Mouse (Mus musculus) MEL (cell line): ENCODE results near the gene Skida1. TPM values are rescaled to one million over a fixed set of nuclear protein-coding genes. Genes with fewer than 3 reads are reported as not detected.
A peak's percentile ranks its signal among the peaks of the same experiment; 100 is the strongest.

Source experiments
- DNase-seq: peaks from one replicate; pipeline ENCODE4 v3.0.0; 2011; ENCODE audit warnings: low read depth, low spot score
- H3K27ac ChIP-seq: 2 replicates; pipeline ENCODE4 v1.5.1; 2012; ENCODE audit warnings: low read depth, mild to moderate bottlenecking, control low read depth, low read length, moderate library complexity; ENCODE audit not compliant: control insufficient read depth
- H3K27me3 ChIP-seq, 2 experiments: fragments of 150-350 bp in 1 of 2; sonication (generic) in 1 of 2; 2 replicates each; pipeline ENCODE4 v1.6.1; 2012; ENCODE audit warnings: low read length in 2 of 2, mild to moderate bottlenecking in 2 of 2, improper control_type of control experiment in 1 of 2, moderate library complexity in 1 of 2; ENCODE audit not compliant: insufficient read depth in 2 of 2, control insufficient read depth in 1 of 2
- H3K36me3 ChIP-seq, 2 experiments: 2 replicates each; pipeline ENCODE4 v1.6.1; 2012 to 2014; ENCODE audit warnings: low read length in 2 of 2, improper control_type of control experiment in 1 of 2, inconsistent platforms in 1 of 2, mild to moderate bottlenecking in 1 of 2; ENCODE audit not compliant: insufficient read depth in 2 of 2, control insufficient read depth in 1 of 2
- H3K4me1 ChIP-seq, 2 experiments: fragments of 150-350 bp in 1 of 2; sonication (generic) in 1 of 2; 2 replicates each; pipeline ENCODE4 v1.6.1; 2012; ENCODE audit warnings: low read length in 2 of 2, improper control_type of control experiment in 1 of 2, mild to moderate bottlenecking in 1 of 2; ENCODE audit not compliant: insufficient read depth in 2 of 2, control insufficient read depth in 1 of 2
- H3K4me3 ChIP-seq, 2 experiments: fragments of 150-350 bp in 1 of 2; sonication (generic) in 1 of 2; 2 replicates each; pipeline ENCODE4 v1.5.1; 2012; ENCODE audit warnings: low read depth in 2 of 2, low read length in 2 of 2, mild to moderate bottlenecking in 2 of 2, moderate library complexity in 2 of 2, control low read depth in 1 of 2, improper control_type of control experiment in 1 of 2; ENCODE audit not compliant: control insufficient read depth in 1 of 2, insufficient read depth in 1 of 2
- H3K79me2 ChIP-seq: 2 replicates; pipeline ENCODE4 v1.6.1; 2012; ENCODE audit warnings: mild to moderate bottlenecking, low read length, moderate library complexity; ENCODE audit not compliant: control insufficient read depth, poor library complexity, insufficient read depth
- H3K9ac ChIP-seq: 2 replicates; pipeline ENCODE4 v1.6.1; 2012; ENCODE audit warnings: low read depth, mild to moderate bottlenecking, control low read depth, low read length, moderate library complexity; ENCODE audit not compliant: control insufficient read depth, poor library complexity, severe bottlenecking
- H3K9me3 ChIP-seq: fragments of 150-350 bp; sonication (generic); replicated peaks from 2 replicates; pipeline ENCODE4 v1.6.1; 2012; ENCODE audit warnings: mild to moderate bottlenecking, low read length, improper control_type of control experiment, moderate library complexity; ENCODE audit not compliant: insufficient read depth
- CHD1 ChIP-seq: IDR thresholded peaks from 2 replicates; pipeline ENCODE4 v1.6.1; 2012; ENCODE audit warnings: low read depth, mild to moderate bottlenecking, inconsistent platforms, low read length, improper control_type of control experiment
- CHD2 ChIP-seq: IDR thresholded peaks from 2 replicates; pipeline ENCODE4 v1.6.1; 2011; ENCODE audit warnings: low read length, improper control_type of control experiment
- CTCF ChIP-seq, 3 experiments: IDR thresholded peaks in 2 of 3; conservative IDR thresholded peaks in 1 of 3; 2 replicates each; pipeline ENCODE4 v1.5.1; 2011 to 2012; ENCODE audit warnings: low read length in 3 of 3, low read depth in 2 of 3, mild to moderate bottlenecking in 2 of 3, improper control_type of control experiment in 1 of 3, inconsistent platforms in 1 of 3, mixed read lengths in 1 of 3, moderate library complexity in 1 of 3; ENCODE audit not compliant: control insufficient read depth in 1 of 3, insufficient read depth in 1 of 3, poor library complexity in 1 of 3, severe bottlenecking in 1 of 3
- EP300 ChIP-seq, 2 experiments: IDR thresholded peaks; 2 replicates each; pipeline ENCODE4 v1.6.1; 2011; ENCODE audit warnings: improper control_type of control experiment in 2 of 2, low read length in 2 of 2, low read depth in 1 of 2, mild to moderate bottlenecking in 1 of 2
- ETS1 ChIP-seq: IDR thresholded peaks from 2 replicates; pipeline ENCODE4 v1.6.1; 2012; ENCODE audit warnings: low read depth, mild to moderate bottlenecking, inconsistent platforms, low read length, improper control_type of control experiment, moderate library complexity
- GATA1 ChIP-seq: IDR thresholded peaks from 2 replicates; pipeline ENCODE4 v1.6.1; 2011; ENCODE audit warnings: low read depth, low read length, improper control_type of control experiment
- KAT2A ChIP-seq: conservative IDR thresholded peaks from 2 replicates; pipeline ENCODE4 v1.6.1; 2012; ENCODE audit warnings: low read depth, low read length, improper control_type of control experiment, inconsistent platforms
- MAX ChIP-seq: IDR thresholded peaks from 2 replicates; pipeline ENCODE4 v1.6.1; 2011; ENCODE audit warnings: low read length, improper control_type of control experiment
- MAZ ChIP-seq: IDR thresholded peaks from 2 replicates; pipeline ENCODE4 v1.6.1; 2012; ENCODE audit warnings: low read depth, mild to moderate bottlenecking, inconsistent platforms, low read length, improper control_type of control experiment
- MYB ChIP-seq: IDR thresholded peaks from 2 replicates; pipeline ENCODE4 v1.6.1; 2011; ENCODE audit warnings: mild to moderate bottlenecking, low read depth, low read length, improper control_type of control experiment
- NRF1 ChIP-seq: IDR thresholded peaks from 2 replicates; pipeline ENCODE4 v1.6.1; 2014; ENCODE audit warnings: low read depth, mild to moderate bottlenecking, inconsistent platforms, low read length, improper control_type of control experiment, moderate library complexity; ENCODE audit not compliant: poor library complexity, insufficient read depth, severe bottlenecking
- POLR2AphosphoS5 ChIP-seq: IDR thresholded peaks from 2 replicates; pipeline ENCODE4 v1.6.1; 2012; ENCODE audit warnings: low read depth, borderline replicate concordance, mild to moderate bottlenecking, inconsistent platforms, low read length, moderate library complexity, mixed read lengths
- RAD21 ChIP-seq: IDR thresholded peaks from 2 replicates; pipeline ENCODE4 v1.6.1; 2011; ENCODE audit warnings: mild to moderate bottlenecking, low read depth, low read length, improper control_type of control experiment
- SIN3A ChIP-seq: IDR thresholded peaks from 2 replicates; pipeline ENCODE4 v1.6.1; 2012; ENCODE audit warnings: low read length, improper control_type of control experiment, inconsistent platforms
- TAL1 ChIP-seq: IDR thresholded peaks from 2 replicates; pipeline ENCODE4 v1.6.1; 2012; ENCODE audit warnings: mild to moderate bottlenecking, inconsistent platforms, low read length, moderate library complexity, mixed read lengths
- TBP ChIP-seq: IDR thresholded peaks from 2 replicates; pipeline ENCODE4 v1.8.0; 2011; ENCODE audit warnings: low read depth, low read length, improper control_type of control experiment
- TCF12 ChIP-seq: IDR thresholded peaks from 2 replicates; pipeline ENCODE4 v1.6.1; 2014; ENCODE audit warnings: low read depth, mild to moderate bottlenecking, inconsistent platforms, low read length, improper control_type of control experiment, moderate library complexity
- USF1 ChIP-seq: IDR thresholded peaks from 2 replicates; pipeline ENCODE4 v1.6.1; 2014; ENCODE audit warnings: low read depth, mild to moderate bottlenecking, inconsistent platforms, low read length, improper control_type of control experiment, moderate library complexity
- USF2 ChIP-seq, 2 experiments: IDR thresholded peaks; 2 replicates each; pipeline ENCODE4 v1.6.1; 2011 to 2012; ENCODE audit warnings: improper control_type of control experiment in 2 of 2, low read length in 2 of 2, borderline replicate concordance in 1 of 2, inconsistent platforms in 1 of 2, low read depth in 1 of 2, mild to moderate bottlenecking in 1 of 2; ENCODE audit not compliant: insufficient read depth in 1 of 2
- ZC3H11A ChIP-seq: IDR thresholded peaks from 2 replicates; pipeline ENCODE4 v1.6.1; 2012; ENCODE audit warnings: low read depth, mild to moderate bottlenecking, inconsistent platforms, low read length, improper control_type of control experiment
- ZMIZ1 ChIP-seq: IDR thresholded peaks from 2 replicates; pipeline ENCODE4 v1.6.1; 2012; ENCODE audit warnings: low read depth, mild to moderate bottlenecking, inconsistent platforms, low read length, improper control_type of control experiment, moderate library complexity
- polyA plus RNA-seq, 2 experiments: library from polyadenylated mRNA; stranded (reverse) in 1 of 2; unstranded in 1 of 2; fragments of >175 nt in 1 of 2; fragments of >200 nt in 1 of 2; gene quantifications; 2 replicates each; pipeline versions ENCODE4 v1.2.1 to v1.2.4; 2012; ENCODE audit warnings: low replicate concordance in 2 of 2, low read depth in 1 of 2; ENCODE audit not compliant: insufficient read length in 2 of 2, insufficient read depth in 1 of 2, missing spikeins in 1 of 2
- total RNA-seq: library from RNA; depleted of rRNA; stranded (reverse); fragments of 300-350 nt; gene quantifications from 2 replicates; pipeline ENCODE4 v1.2.3, GENCODE M21; 2012

Skida1 gene
- total and polyA plus RNA-seq, 3 experiments, result 0.12 to 0.88 TPM; not detected in 1

DNA sequence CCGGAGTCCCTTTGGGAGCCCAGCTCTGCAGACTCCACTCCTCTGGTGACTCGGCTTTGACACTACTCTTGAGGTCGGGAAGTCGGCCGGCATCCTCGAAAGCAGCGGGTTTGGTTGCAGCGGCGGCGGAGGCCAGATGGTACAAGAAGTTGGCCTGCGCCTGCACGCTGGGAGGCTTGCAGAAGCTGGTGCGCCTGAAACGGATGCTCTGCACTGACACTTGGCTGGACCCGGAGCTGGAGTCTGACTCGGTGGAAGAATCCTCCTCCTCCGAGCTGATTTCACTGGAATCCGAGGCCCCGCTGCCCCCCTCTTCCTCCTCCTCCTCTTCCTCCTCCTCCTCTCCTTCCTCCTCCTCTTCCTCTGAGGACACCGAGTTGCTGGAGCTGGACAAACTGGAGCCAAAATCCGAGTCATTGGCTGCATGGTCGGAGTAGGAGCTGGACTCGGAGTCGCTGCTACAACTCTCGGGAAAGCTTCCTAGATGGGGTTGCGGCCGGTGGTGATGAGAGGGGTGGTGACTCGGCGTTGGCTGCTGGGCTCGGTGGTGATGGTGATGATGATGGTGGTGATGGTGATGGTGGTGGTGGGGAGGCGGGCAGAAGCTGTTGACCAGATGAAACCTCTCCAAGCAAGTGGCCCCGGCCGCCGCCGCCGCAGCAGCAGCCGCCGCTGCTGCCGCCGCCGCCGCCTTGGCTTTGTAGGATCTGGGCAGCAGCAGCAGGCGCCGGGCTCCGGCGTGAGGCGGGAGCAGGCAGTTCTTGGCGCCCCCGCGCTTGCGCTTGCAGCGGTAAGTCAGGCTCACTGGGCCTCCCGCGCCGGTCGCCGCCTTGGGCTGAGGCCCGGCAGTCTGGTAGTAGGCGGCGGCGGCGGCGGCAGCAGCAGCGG is 1.8 kb downstream of the Skida1 start:
- Histone ChIP-seq H3K4me3 (peak overlapping the region; percentile 73 to 83), H3K27ac (peak overlapping the region; percentile 40; the same call in 1 of the 2 replicates), H3K4me1 (peaks cover 0 to 3% of the 10 kb centered on the region in 2 experiments; a peak in 1 of 4 replicates), H3K36me3 (peaks cover 0 to 6% of the 10 kb centered on the region in 2 experiments; a peak in 1 of 4 replicates), H3K9ac (peak overlapping the region; percentile 70)
- peak; percentile 63 for DNase-seq
- TF ChIP-seq SIN3A, result 0 out of 2 replicates have a peak, but pooled peaks have one; percentile 8
- TF ChIP-seq NRF1, result peak; percentile 47; the same call in 1 of the 2 replicates
- no peak for TF ChIP-seq MAZ
- TF ChIP-seq, all 39 proteins: peak for 2
- H3K27me3 ChIP-seq, result peaks cover 19 to 35% of the 10 kb centered on the region in 2 experiments
- no peaks in the 10 kb centered on the region for H3K9me3 ChIP-seq
- peaks cover 3% of the 10 kb centered on the region; the same call in 1 of the 2 replicates for H3K79me2 ChIP-seq

DNA sequence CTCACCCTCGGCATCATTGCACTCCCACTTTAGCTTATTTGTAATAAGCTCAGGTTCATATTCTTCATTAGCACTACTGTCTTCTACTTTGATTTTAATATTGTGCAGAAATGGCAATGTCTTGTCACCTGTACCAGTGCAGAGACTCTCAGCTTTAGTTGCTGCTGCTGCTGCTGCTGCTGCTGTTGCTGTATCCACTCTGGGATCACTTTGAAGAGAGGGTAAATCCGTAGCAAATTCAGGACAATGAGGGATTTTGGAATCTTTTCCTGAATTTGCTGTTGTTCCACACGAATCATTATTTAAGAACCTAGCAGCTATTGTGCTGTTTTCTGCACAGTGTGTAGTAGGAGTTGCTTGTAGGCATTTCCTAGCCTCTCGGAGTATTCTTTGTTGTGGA is 2.7 kb downstream of the Skida1 start:
- Histone ChIP-seq H3K79me2 (peaks cover 3% of the 10 kb centered on the region; the same call in 1 of the 2 replicates), H3K4me3 (peak overlapping the region in 1 of 2 experiments; percentile 83; a peak in 1 of 4 replicates), H3K27ac (no peak overlapping the region), H3K36me3 (peaks cover 0 to 6% of the 10 kb centered on the region in 2 experiments; a peak in 1 of 4 replicates), H3K9ac (no peak overlapping the region), H3K9me3 (no peaks in the 10 kb centered on the region), H3K27me3 (peaks cover 19 to 35% of the 10 kb centered on the region in 2 experiments), H3K4me1 (peaks cover 0 to 3% of the 10 kb centered on the region in 2 experiments; a peak in 1 of 4 replicates)
- DNase-seq, result no peak
- TF ChIP-seq ZMIZ1 (no peak), CHD2 (no peak), MAX (no peak), EP300 (IDR thresholded peaks at IDR 0.05; ENCODE audit: low read depth in 1 of 2, low read length in 2 of 2) (no peak), ETS1 (no peak), TAL1 (no peak), ZC3H11A (no peak), TBP (no peak), USF1 (no peak), RAD21 (no peak), USF2 (IDR thresholded peaks at IDR 0.05; ENCODE audit: borderline replicate concordance in 1 of 2, insufficient read depth in 1 of 2, low read depth in 1 of 2, low read length in 2 of 2) (no peak), MYB (no peak), KAT2A (no peak), POLR2AphosphoS5 (no peak), GATA1 (no peak), CTCF (IDR thresholded peaks at IDR 0.05 in 2 of 3, conservative IDR thresholded peaks at IDR 0.05 in 1 of 3; ENCODE audit: control insufficient read depth in 1 of 3, insufficient read depth in 1 of 3, low read depth in 2 of 3, low read length in 3 of 3, poor library complexity in 1 of 3, severe bottlenecking in 1 of 3) (no peak), CHD1 (no peak), TCF12 (no peak)
